Mouse (Mus musculus) erythroblast, embryonic 14.5 days (primary cell): ENCODE measurements around the gene Filip1l.

Experiments used
- GATA1 ChIP-seq: IDR thresholded peaks from 2 replicates; pipeline ENCODE4 v1.6.1; 2012; ENCODE audit warnings: low read length, inconsistent platforms, mixed read lengths
- TAL1 ChIP-seq: IDR thresholded peaks from 3 replicates; pipeline ENCODE4 v1.6.1; 2012; ENCODE audit warnings: low read length, inconsistent platforms, mixed read lengths

DNA sequence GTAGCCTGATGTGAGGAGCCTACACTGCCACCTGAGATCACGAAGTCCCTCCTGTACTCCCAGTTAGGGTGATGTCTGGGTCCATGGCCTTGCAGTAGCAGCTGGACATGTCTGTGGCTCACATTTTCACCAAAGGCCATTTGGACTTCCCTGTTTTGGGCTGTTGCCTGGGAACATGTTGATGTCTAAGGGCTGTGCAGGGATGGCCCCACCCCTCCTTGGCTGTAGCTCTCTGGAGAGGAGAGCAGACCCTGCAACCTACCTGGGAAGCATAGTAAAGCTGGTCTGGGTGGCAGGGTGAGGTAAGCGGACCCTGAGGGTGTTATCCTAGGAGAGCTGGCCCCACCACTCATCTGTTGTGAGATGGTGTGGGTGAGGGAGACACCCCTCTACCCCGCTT is 7.9 kb downstream of the Filip1l start:
- TF ChIP-seq GATA1 (no peak), TAL1 (no peak)
